Mouse (Mus musculus) kidney, adult 11 months (tissue): ENCODE measurements around the gene Vipr1.

Experiments
- DNase-seq: peaks from one replicate; pipeline ENCODE4 v3.0.0; 2022

Vipr1 gene

GRCm38 (mm10) chr9:121681191-121681590, 38.7 kb downstream of the Vipr1 start:
- DNase-seq, result no peak

- no peak for DNase-seq
Measured at GRCm38 (mm10) chr9:121682037-121682680, 39.6 kb downstream of the Vipr1 start.

- no peak for DNase-seq
Measured at GRCm38 (mm10) chr9:121684702-121685101, 42.2 kb downstream of the Vipr1 start.

GRCm38 (mm10) chr9:121690200-121690651, 47.7 kb downstream of the Vipr1 start:
- DNase-seq, result no peak

GRCm38 (mm10) chr9:121690734-121691133, 48.2 kb downstream of the Vipr1 start:
- no peak for DNase-seq

GRCm38 (mm10) chr9:121694736-121695135, 52.2 kb downstream of the Vipr1 start:
- no peak for DNase-seq

- no peak for DNase-seq
Measured at GRCm38 (mm10) chr9:121696626-121697025, 54.1 kb downstream of the Vipr1 start.

- peak; percentile 54 for DNase-seq
Measured at GRCm38 (mm10) chr9:121697150-121698049, 54.9 kb downstream of the Vipr1 start.

GRCm38 (mm10) chr9:121704261-121704645, 61.7 kb downstream of the Vipr1 start:
- no peak for DNase-seq

GRCm38 (mm10) chr9:121704646-121705625, 62.4 kb downstream of the Vipr1 start, which contains the start of gene Sec22c:
Gene Sec22c (minus strand): TSS chr9:121705490.
- DNase-seq, result peak; percentile 94

GRCm38 (mm10) chr9:121706029-121706675, 63.6 kb downstream of the Vipr1 start:
- DNase-seq, result no peak

- DNase-seq, result no peak
Measured at GRCm38 (mm10) chr9:121707801-121708200, 65.3 kb downstream of the Vipr1 start.

- no peak for DNase-seq
Measured at GRCm38 (mm10) chr9:121708506-121709486, 66.3 kb downstream of the Vipr1 start.

- DNase-seq, result peak; percentile 99
Measured at GRCm38 (mm10) chr9:121709898-121710583, 67.5 kb downstream of the Vipr1 start, which contains the start of gene Ss18l2. Gene Ss18l2 (plus strand): TSS chr9:121710329.

GRCm38 (mm10) chr9:121710584-121710975, 68.1 kb downstream of the Vipr1 start:
- no peak for DNase-seq

GRCm38 (mm10) chr9:121717048-121717447, 74.5 kb downstream of the Vipr1 start:
- DNase-seq, result no peak

GRCm38 (mm10) chr9:121718070-121718705, 75.7 kb downstream of the Vipr1 start:
- no peak for DNase-seq

- DNase-seq, result peak; percentile 98
Measured at GRCm38 (mm10) chr9:121718792-121719318, 76.3 kb downstream of the Vipr1 start, which contains the start of gene Nktr. Gene Nktr (plus strand): TSS chr9:121719169.
